Mouse (Mus musculus): ENCODE measurements around the gene Ttc17. TPM values are rescaled to one million over a fixed set of nuclear protein-coding genes. Genes with fewer than 3 reads are reported as not detected.
"Not testable (repeated sequence)": the region's sequence is repeated elsewhere in the genome, so short reads cannot be mapped to it uniquely, and the experiment has no call there.

The Ttc17 gene
- total RNA-seq (2021), result 10 to 100 TPM; 17.7 to 20.1 TPM
- long read RNA-seq, experiment 1, full-length matches to known transcripts, result 3 of 4 reads
- long read RNA-seq, experiment 1, partial matches to known transcripts, result 1 of 4 reads
- long read RNA-seq, experiment 1, other reads (novel, unspliced or antisense), result 0 of 4 reads
- long read RNA-seq, experiment 2, full-length matches to known transcripts, result 1 of 3 reads
- long read RNA-seq, experiment 2, partial matches to known transcripts, result 1 of 3 reads
- long read RNA-seq, experiment 2, other reads (novel, unspliced or antisense), result 1 of 3 reads

DNA sequence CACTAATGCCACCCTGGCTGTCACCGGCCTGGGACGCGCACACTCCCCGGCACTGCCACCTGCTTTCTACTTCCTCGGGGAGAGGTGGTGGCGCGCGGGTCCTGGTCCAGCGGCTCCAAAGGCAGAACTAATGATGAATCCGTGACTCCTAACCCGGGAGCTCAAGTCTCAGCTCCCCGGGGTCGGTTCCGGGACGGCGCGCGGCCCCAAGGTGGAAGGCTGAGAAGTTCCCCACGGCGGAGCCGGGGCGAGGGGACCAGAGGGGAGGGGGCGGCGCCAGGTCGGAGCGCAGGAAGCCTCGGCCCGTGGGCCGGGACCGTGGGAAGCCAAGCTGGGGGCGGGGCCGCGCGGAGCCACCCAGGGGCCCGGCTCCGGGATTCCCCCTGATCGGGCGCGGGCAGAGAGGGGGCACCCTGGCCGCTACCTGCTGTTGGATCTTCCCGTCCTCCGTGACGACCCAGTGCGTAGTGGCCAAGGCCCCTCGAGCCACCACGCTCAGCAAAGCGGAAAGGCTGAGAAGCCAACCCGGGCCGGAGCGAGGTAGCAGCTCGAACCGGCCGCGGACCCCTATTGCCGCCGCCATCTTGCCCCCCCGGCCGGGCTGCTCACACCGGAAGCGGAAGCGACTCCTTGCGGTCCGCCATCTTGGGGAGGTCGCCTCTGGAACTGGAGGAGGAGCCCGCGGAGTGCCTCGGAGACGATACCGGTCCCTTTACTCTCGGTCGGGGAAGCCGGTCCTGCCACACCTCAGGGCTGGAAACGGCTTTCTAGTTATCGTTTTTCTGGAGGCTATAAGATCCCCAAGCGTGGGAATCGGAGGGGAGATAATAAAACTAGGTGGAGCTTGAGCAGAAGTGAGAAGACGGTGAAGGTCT, at the start of gene Ttc17:
Ttc17 (minus strand) TSS at position 607 of the 875 bp plus-strand sequence.
- intact Hi-C loops (cut with DNase I), result no loop called here
- peak; percentile 76 to 86 for DNase-seq

DNA sequence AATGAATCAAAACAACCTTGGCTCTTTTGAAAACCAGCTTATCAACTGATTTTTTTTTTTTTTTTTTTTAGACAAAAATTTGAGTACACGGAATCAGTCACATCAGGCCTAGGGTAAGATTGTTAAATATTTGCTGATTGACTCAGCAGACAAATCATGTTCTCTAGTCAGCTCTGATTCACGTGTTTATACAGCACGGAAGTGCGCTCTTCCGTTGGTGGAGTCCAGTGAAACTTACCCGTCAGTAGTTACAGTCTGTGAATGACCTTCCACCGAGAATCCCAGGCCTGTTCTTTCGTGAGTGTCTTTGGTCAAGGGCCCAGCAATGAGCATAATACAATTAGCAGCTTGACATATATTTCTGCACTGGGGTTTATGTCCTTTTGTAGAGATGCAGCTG, 43.2 kb upstream of the Ttc17 start:
- intact Hi-C loops (cut with DNase I), result no loop called here
- DNase-seq, result no peak

DNA sequence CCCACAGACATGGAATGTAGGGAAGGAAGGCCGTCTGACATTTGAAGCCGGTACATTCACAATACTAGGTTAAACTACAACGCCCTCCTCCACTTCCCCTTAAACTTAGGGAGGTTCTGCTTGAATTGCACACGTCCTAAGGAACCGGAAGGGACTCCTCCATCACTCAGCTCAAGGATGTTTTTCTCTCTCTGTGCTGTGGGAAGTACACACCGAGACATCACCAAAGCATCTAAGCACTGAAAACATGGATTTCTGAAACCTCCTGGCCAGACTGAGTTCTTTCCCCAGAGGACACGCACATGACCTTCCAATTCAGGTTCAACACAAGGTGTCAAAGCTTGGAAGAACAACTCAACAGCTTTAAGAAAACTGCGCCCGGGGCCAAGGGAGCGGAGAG, 30.5 kb upstream of the Ttc17 start:
- intact Hi-C loops (cut with DNase I), result no loop called here
- DNase-seq, result no peak

DNA sequence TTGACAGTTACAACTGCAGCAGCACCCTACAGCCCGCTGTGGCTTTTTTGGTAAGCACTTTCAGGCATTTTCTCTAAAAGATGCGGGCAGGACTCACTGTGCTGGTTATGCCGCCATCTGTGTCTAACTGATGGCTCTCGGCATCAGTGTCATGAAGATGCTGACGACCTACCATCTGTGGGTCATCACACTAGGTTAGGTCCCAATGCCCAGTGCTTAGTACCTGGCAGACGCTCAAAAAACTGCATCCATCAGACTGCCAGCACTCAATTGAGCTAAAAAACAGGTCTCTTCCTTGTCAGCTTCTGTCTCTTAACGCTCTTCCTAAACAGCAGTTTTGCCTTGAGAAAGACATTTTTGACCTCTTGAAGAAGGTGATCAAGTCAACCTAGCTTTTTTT, 29.0 kb upstream of the Ttc17 start:
- DNase-seq, result no peak
- intact Hi-C loops (cut with DNase I), result no loop called here

DNA sequence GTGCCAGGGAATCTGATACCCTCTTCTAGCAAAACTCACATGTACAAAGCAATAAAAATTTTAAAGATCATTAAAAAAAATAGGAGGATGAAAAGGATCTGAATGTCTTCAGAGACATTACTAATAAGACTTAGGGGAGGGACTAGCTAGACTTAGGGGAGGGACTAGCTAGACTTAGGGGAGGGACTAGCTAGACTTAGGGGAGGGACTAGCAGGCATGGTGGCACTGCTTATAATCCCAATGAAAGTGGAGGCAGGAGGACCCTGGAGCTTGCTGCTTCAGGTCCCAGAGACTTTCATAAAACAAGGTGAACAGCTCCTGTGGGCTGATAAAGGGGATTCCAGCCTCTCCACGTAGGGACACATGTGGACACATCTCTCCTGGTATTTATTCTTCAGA, 28.3 kb upstream of the Ttc17 start:
- intact Hi-C loops (cut with DNase I), result no loop called here
- no peak for DNase-seq

DNA sequence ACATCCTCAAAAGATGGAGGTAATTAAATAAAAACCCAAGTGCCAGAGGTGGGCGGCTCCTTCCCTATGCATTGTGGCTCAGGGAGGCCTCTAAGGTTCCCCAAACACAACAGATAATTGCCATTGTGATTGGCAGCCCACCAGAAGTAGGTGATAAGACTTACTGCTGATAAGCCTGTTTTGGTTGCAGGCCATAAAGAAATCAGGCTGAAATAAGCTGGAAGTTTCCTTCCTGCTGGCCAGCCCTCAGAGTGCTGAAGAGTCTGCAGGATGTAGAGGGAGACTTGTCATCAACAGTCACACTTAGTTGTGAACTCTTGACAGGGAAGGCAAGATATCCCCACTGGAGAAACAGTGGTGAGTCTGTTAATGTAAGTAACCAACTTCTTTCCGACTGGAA, 25.7 kb upstream of the Ttc17 start:
- no peak for DNase-seq
- intact Hi-C loops (cut with DNase I), result no loop called here

DNA sequence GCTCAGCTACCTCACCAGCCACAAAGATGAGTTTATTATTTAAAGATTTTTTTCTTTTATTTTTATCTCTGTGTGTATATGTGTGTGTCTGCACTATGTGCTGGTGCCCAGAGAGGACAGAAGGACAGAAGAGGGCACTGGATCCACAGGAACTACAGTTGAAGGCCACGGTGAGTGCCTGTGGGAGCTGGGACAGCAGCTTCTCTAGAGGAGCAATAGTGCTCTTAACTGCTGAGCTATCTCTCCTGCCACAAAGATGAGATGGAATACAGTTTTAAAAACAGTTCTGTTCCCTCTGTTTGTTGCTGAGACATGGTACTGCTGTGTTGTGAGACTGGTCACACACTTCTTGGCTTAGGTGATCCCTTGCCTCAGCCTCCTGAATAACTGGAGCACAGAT, 22.0 kb upstream of the Ttc17 start:
- intact Hi-C loops (cut with DNase I), result no loop called here
- no peak for DNase-seq

DNA sequence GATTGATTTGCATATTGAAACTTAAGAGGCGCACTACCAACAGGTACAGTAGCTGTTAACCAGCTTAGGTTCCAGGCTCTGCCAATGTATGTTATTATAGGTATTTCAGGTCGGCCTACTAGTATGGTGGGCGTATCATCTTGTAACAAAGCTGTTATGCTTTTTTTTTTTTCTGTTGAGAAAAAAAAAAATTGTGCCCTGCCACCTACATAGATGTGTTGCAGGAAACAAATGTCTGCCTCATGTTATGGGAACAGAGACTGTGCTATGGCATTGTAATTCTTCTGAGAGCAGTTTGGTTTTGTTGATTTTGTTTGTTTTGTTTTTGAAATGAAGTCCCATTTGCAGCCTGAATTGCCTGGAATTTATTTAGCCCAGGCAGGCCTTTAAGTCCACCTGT, 952 bp upstream of the Ttc17 start:
- no peak for DNase-seq
- intact Hi-C loops (cut with DNase I), result no loop called here

DNA sequence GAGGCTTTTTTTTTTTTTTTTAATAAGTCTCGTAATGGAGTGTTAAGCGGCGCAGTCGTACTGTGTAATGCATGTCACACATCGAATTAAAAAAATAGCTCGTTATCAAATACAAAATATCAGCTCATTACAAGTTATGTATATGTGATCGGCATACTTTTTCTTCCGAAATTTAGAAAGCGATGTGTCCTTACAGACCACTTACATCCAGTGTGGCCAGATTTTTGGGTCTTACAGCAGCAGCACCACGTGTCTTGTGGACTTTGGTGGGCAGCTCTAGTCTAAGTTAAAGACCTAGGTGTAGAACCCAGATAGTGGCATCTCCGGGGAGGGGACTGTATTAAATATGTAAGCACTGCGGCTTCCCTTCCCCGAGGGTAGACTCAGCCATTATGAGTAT, 532 bp upstream of the Ttc17 start:
- DNase-seq, result no peak
- intact Hi-C loops (cut with DNase I), result no loop called here

DNA sequence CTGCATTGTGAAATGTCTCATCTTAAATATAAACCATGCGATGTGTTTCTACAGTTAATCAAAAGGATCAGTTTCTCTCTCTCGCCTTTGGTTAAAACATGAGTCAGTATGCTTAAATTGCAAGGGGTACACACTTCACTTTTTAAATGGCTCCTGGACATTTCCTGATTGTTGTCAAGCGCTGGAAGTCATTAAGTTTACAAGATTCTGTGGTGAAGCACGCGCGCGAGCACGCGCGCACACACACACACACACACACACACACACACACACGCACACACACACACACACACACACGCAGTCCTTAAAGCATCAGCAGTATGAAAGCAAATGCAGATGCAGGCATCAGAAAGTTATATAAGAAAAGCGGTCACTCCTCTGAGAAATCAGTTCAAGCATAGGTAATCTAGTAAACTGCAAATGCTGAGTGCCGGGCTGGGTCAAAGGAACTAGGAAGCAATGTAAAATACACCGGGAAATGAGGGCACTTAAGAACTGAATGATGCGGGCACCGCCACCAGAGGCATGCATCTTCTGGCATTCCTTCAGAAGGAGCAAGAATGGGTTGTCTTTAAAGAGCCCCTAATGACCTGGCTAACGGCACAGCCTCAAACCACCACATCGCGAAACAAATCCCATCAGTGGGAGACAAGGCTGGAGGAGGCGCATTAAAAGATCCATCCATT, 949 bp downstream of the Ttc17 start:
- intact Hi-C loops (cut with DNase I), result no loop called here
- DNase-seq, result no peak

DNA sequence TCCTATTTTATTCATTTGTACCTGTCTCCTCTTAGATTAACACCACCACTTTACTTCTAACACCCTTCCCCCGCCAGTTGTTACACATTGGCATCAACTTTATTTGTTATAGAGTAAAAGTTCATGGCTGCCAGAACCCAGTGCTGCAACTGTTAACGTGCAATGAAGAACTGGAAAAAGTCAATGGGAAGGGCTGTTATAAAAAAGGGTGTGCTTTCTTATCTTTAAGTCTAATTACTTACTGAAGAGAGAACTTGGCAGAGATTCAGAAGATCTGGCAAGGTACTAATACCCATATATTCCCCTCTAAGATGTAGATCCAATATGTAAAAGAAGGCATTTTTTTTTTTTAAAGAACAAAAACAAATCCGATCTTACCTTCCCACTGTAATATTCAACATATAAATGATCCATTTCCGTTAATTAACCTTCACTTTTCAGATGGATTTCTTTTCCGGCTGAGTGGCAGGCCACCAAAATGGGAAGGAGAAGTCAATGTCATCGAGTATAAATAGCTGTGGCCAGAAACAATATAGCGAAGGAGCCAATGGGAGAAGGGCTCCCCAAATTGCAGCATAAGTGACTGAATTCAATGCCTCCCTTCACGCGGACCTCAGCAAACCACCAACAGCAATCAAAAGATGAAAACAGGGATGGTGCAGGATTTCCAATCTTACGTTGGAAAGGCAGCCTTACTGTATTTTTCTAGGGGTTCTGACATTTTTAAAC, 1.8 kb downstream of the Ttc17 start:
- intact Hi-C loops (cut with DNase I), result no loop called here

DNA sequence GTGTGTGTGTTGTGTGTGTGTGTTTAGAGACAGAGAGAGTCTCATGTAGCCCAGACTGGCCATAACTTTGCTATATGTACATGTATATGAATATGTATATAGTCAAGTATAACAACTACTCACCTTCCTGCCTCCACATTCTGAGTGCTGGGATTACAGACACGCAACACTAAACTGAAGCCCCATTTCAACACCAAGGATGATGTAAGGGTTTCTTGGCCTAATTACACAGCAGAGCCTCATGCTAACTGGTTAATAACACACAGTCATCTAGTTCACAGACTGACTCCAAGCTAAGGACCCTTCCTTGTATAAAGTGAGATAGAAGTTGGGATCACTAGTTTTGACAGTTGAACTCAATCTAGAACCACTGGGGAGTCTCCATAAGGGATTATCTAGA, 3.9 kb downstream of the Ttc17 start:
- DNase-seq, result no peak
- intact Hi-C loops (cut with DNase I), result no loop called here

More for the DNA sequence above, 1.8 kb downstream of the Ttc17 start:
- DNase-seq, result no peak

DNA sequence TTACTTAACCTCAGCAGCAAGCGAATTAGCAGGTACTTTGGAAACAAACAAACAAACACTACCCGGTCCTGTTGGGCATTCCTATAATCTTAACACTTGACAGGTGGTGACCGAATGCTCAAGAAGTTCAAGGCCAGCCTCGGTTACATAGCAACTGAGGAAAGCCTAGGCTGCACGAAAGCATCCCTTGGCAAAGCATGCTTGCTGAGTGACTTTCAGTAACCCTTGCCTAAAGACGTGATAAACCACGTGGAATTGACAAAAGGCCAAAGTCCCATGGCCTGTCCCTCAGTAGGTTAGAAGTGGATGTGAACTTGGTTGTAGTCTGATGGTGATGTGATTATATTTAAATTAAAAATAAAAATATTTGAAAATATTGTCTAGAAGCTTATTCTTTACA, 4.4 kb downstream of the Ttc17 start:
- intact Hi-C loops (cut with DNase I), result no loop called here
- DNase-seq, result no peak

DNA sequence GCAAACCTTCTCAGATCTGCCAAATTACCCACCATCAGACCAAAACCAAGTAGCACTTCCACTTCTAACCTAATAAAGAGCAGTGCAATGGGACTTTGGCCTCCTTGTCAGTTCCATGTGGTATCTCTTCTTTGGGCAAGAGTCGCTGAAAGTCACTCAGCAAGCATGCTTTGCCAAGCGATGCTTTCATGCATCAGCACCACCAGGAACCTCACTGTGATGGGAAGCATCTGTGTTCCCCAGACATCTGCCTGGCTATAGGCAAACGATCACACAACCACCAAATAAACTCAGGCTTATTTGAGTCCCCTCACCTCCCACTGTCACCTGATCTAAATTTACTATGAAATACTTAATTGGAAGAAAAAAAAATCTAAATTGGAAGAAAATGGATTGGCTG, 5.5 kb downstream of the Ttc17 start:
- intact Hi-C loops (cut with DNase I), result no loop called here
- no peak for DNase-seq

DNA sequence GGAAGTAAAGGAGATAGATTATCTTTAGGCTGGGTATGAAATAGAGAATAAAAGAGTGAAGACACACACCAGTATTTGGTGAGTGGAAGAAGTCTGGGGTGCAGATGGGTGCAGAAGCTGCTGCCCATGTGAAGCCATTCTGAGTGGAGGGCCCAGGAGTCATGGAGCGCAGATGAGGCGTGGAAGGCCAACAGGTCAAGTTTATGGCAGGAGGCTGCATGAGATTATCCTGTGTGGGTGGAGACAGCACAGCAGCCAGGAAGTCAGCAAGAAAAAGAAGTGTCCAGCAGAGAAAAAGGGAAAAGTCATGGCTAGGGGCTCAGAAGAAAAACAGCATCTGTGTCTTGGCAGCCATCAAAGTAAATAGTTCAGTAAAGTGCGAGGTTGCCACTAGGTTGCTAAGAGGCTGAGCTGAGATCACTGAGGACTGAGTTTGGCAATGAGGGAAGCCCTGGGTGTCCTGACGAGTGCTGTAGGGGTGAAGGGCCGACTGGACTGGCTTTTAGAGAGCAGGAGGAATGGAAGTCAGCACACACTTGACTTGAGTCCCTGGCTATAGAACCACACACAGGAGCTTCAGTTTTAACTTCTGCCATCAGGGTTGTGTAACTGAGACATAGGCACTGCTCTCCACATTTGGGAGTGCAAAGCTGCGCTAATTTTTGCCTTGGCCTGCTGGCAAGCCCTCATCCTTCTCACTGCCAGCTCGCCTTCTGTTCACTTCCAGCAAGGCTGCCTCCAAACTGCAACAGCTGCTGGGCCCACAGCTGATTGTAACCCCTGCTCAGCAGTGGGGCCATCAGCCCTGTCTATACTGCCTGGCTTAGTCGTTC, 8.1 kb downstream of the Ttc17 start:
- intact Hi-C loops (cut with DNase I), result no loop called here
- DNase-seq, result peak; percentile 54 to 58

DNA sequence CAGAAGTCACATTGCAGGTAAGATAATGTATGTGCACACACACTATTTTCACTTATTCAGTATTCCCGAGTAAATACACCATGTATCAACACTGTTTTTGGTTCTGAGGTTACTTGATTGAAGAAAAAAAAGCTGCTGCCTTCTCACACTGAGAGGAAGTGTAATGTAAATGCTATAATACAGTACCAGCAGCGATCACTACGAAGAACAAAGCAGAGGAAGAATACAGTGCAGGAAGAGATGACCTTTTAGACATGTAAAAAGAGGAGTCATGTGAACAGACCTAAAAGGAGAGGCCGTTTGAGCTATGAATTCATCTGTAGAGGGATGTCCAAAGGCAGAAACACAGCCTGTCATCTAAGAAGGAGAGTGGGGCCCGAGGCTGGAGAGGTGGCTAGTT, 9.0 kb downstream of the Ttc17 start:
- intact Hi-C loops (cut with DNase I), result no loop called here
- no peak for DNase-seq

DNA sequence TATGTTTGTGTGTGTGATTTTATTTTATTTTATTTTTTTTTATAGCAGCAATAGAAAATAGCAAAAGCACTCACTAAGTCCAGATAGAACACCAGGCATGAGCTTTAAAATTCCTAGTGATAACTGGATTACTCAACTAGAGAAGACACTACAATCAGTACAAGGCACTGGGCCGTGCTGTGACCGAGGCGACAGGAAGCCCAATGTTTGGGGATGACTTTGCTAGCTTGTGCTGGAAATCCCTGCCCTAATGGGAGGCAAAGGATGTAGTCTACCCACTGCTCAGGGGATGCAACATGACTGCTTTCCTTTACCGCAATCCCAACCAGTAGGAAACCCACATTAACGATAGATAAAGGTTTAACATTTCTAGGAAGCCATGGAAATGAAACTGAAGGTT, 10.2 kb downstream of the Ttc17 start:
- intact Hi-C loops (cut with DNase I), result no loop called here
- no peak for DNase-seq

DNA sequence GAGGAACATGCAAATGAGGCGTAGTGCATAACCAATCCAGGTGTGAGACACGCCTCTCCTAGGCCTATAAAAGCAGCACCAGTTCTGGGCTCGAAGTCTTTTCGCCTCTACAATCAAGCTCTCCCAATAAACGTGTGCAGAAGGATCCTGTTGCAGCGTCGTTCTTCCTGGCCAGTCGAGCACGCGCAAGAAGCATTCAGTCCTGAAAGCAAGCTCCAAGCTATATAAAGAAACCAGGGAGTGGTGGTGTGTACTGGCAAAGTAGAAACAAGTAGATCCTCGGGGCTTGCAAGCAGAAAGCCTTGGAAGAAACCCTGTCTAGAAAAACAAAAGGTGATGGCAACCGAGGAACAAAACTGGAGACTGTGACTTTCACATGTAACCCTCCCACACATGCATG, 15.4 kb downstream of the Ttc17 start:
- DNase-seq; intact Hi-C loops (cut with DNase I): not testable (repeated sequence)

DNA sequence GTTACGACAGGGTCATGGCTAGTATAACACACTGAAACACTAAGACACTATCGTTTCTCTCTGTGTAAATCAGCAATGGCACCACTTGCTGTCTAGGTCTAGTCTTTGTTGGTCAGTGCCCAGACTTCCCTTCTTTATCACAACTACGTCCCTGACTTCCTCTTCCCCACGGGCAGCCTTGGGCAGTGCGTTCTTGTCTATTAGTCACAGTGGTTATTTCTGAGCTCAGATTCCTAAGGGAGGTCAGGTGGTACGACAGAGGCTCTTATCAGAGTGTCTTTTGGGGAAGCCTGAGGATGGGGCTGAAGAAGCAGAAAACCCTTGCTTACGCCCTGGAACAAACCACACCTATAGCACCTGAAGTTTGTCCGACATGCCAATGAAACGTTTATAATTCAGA, 17.5 kb downstream of the Ttc17 start:
- DNase-seq, result no peak
- intact Hi-C loops (cut with DNase I), result no loop called here

DNA sequence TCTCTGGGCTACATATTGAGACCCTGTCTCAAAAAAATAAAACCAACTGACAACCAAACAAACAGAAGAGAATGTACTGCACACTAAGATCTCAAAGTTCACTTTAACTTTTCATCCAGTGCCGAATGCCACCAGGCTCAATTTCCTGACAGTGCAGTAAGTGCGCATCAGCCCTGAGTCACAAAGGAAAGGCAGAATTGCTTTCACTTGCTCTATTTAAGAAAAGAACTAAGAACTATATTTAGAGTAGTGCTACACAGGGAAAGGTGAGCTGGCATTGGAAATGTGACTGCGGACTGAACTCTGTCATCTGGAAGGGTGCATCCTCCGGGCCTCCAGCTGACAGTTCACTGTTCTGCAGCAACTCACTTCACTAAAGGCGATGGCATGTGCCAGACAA, 18.6 kb downstream of the Ttc17 start:
- no peak for DNase-seq

More for the DNA sequence above, 18.6 kb downstream of the Ttc17 start:
- intact Hi-C loops (cut with DNase I), result no loop called here

All from gastrocnemius, postnatal 36 days (tissue).